Mouse (Mus musculus): ENCODE measurements at regions not wholly inside any gene's neighbourhood (a gene's known extent, or its start where the extent isn't known, plus 50 kb on each side); places are given as distances from the start of the nearest gene placed in this dataset.

GRCm38 (mm10) chr4:119018573-119018972 is 57.2 kb downstream of the Lao1 start:
- no peak overlapping the region for H3K27ac ChIP-seq

GRCm38 (mm10) chr4:119019013-119019781 is 57.8 kb downstream of the Lao1 start:
- DNase-seq (ENCODE audit: low spot score in 2 of 2) = no peak
- H3K4me3 ChIP-seq = no peak overlapping the region
- H3K27ac ChIP-seq = no peak overlapping the region
- no peak for TF ChIP-seq CTCF (conservative IDR thresholded peaks at IDR 0.05)

More at GRCm38 (mm10) chr4:119018573-119018972, 57.2 kb downstream of the Lao1 start:
- DNase-seq (ENCODE audit: low spot score in 2 of 2) = no peak
- H3K4me3 ChIP-seq = no peak overlapping the region
- no peak for TF ChIP-seq CTCF (conservative IDR thresholded peaks at IDR 0.05)

- DNase-seq (ENCODE audit: low spot score in 2 of 2) = no peak
- Histone ChIP-seq H3K4me3 (no peak overlapping the region), H3K27ac (peak overlapping the region; percentile 72)
- TF ChIP-seq CTCF (conservative IDR thresholded peaks at IDR 0.05) = no peak
Observed at GRCm38 (mm10) chr4:119022338-119022737, 61.0 kb downstream of the Lao1 start.

- Histone ChIP-seq H3K27ac (no peak overlapping the region), H3K4me3 (no peak overlapping the region)
- TF ChIP-seq CTCF (conservative IDR thresholded peaks at IDR 0.05) = no peak
- no peak for DNase-seq (ENCODE audit: low spot score in 2 of 2)
Observed at GRCm38 (mm10) chr4:119026237-119026861, 65.0 kb downstream of the Lao1 start.

- Histone ChIP-seq H3K27ac (no peak overlapping the region), H3K4me3 (no peak overlapping the region)
- TF ChIP-seq CTCF (conservative IDR thresholded peaks at IDR 0.05) = no peak
- DNase-seq (ENCODE audit: low spot score in 2 of 2) = no peak
Observed at GRCm38 (mm10) chr4:119028208-119028821, 66.9 kb downstream of the Lao1 start.

GRCm38 (mm10) chr4:119029091-119029490 is 67.7 kb downstream of the Lao1 start:
- DNase-seq (ENCODE audit: low spot score in 2 of 2) = no peak
- H3K27ac ChIP-seq = no peak overlapping the region
- TF ChIP-seq CTCF (conservative IDR thresholded peaks at IDR 0.05) = no peak
- H3K4me3 ChIP-seq = no peak overlapping the region

GRCm38 (mm10) chr4:119029735-119030134 is 68.4 kb downstream of the Lao1 start:
- Histone ChIP-seq H3K4me3 (no peak overlapping the region), H3K27ac (no peak overlapping the region)
- no peak for DNase-seq (ENCODE audit: low spot score in 2 of 2)
- TF ChIP-seq CTCF (conservative IDR thresholded peaks at IDR 0.05) = no peak

GRCm38 (mm10) chr4:119030865-119031264 is 69.5 kb downstream of the Lao1 start:
- Histone ChIP-seq H3K4me3 (no peak overlapping the region), H3K27ac (no peak overlapping the region)
- no peak for TF ChIP-seq CTCF (conservative IDR thresholded peaks at IDR 0.05)
- no peak for DNase-seq (ENCODE audit: low spot score in 2 of 2)

GRCm38 (mm10) chr4:119033006-119033405 is 71.6 kb downstream of the Lao1 start:
- DNase-seq (ENCODE audit: low spot score in 2 of 2) = no peak
- H3K4me3 ChIP-seq = no peak overlapping the region
- H3K27ac ChIP-seq = no peak overlapping the region
- no peak for TF ChIP-seq CTCF (conservative IDR thresholded peaks at IDR 0.05)

GRCm38 (mm10) chr4:119036582-119036981 is 71.9 kb upstream of the Slc2a1 start:
- Histone ChIP-seq H3K27ac (no peak overlapping the region), H3K4me3 (no peak overlapping the region)
- TF ChIP-seq CTCF (conservative IDR thresholded peaks at IDR 0.05) = no peak
- DNase-seq (ENCODE audit: low spot score in 2 of 2) = no peak

GRCm38 (mm10) chr4:119040041-119040440 is 68.5 kb upstream of the Slc2a1 start:
- H3K27ac ChIP-seq = no peak overlapping the region
- TF ChIP-seq CTCF (conservative IDR thresholded peaks at IDR 0.05) = no peak
- H3K4me3 ChIP-seq = no peak overlapping the region
- DNase-seq (ENCODE audit: low spot score in 2 of 2) = no peak

- DNase-seq (ENCODE audit: low spot score in 2 of 2) = no peak
- Histone ChIP-seq H3K4me3 (no peak overlapping the region), H3K27ac (peak overlapping the region; percentile 10; the same call in 1 of the 2 replicates)
- TF ChIP-seq CTCF (conservative IDR thresholded peaks at IDR 0.05) = no peak
Observed at GRCm38 (mm10) chr4:119041616-119042015, 66.9 kb upstream of the Slc2a1 start.

GRCm38 (mm10) chr4:119044005-119044677 is 64.4 kb upstream of the Slc2a1 start:
- DNase-seq (ENCODE audit: low spot score in 2 of 2) = no peak
- H3K27ac ChIP-seq = peak overlapping the region; percentile 81
- no peak for TF ChIP-seq CTCF (conservative IDR thresholded peaks at IDR 0.05)
- no peak overlapping the region for H3K4me3 ChIP-seq
